Mouse (Mus musculus) liver, adult 2 months (tissue): ENCODE measurements around the gene Fgfr2. TPM values are rescaled to one million over a fixed set of nuclear protein-coding genes. Genes with fewer than 3 reads are reported as not detected.

Experiments
- DNase-seq: peaks from one replicate; pipeline ENCODE4 v3.0.0-alpha.2; 2011; ENCODE audit warnings: low read depth, low spot score; ENCODE audit errors: extremely low read depth
- H3K27ac ChIP-seq: fragments of 200-500 bp; replicated peaks from 2 replicates; pipeline ENCODE4 v1.5.1; 2012; ENCODE audit warnings: low read depth, mild to moderate bottlenecking, control low read depth, inconsistent platforms, low read length; ENCODE audit not compliant: insufficient read depth
- H3K27me3 ChIP-seq: fragments of 200-500 bp; 2 replicates; pipeline ENCODE4 v1.6.1; 2012; ENCODE audit warnings: mild to moderate bottlenecking, moderate library complexity, low read length, inconsistent platforms; ENCODE audit not compliant: control insufficient read depth, insufficient read depth
- H3K36me3 ChIP-seq: fragments of 200-500 bp; 2 replicates; pipeline ENCODE4 v1.6.1; 2012; ENCODE audit warnings: low read length, inconsistent platforms; ENCODE audit not compliant: control insufficient read depth, insufficient read depth
- H3K4me1 ChIP-seq: fragments of 200-500 bp; 2 replicates; pipeline ENCODE4 v1.6.1; 2011; ENCODE audit warnings: low read length; ENCODE audit not compliant: control insufficient read depth, insufficient read depth
- H3K4me3 ChIP-seq: fragments of 200-500 bp; 2 replicates; pipeline ENCODE4 v1.5.1; 2011; ENCODE audit warnings: low read depth, mild to moderate bottlenecking, control low read depth, low read length, moderate library complexity; ENCODE audit not compliant: insufficient read depth
- H3K79me2 ChIP-seq: fragments of 200-500 bp; 2 replicates; pipeline ENCODE4 v1.6.1; 2012; ENCODE audit warnings: inconsistent platforms, mild to moderate bottlenecking, low read length, moderate library complexity; ENCODE audit not compliant: control insufficient read depth, insufficient read depth
- H3K9ac ChIP-seq: fragments of 200-500 bp; 2 replicates; pipeline ENCODE4 v1.6.1; 2012; ENCODE audit warnings: low read depth, mild to moderate bottlenecking, control low read depth, inconsistent platforms, low read length
- CTCF ChIP-seq: fragments of 200-500 bp; IDR thresholded peaks from 2 replicates; pipeline ENCODE4 v1.5.1; 2011; ENCODE audit warnings: low read depth, low read length, control low read depth
- POLR2A ChIP-seq: fragments of 200-500 bp; IDR thresholded peaks from 2 replicates; pipeline ENCODE4 v1.6.1; 2011; ENCODE audit warnings: low read length, control low read depth; ENCODE audit not compliant: insufficient read depth; ENCODE audit errors: extremely low read depth
- WGBS: fragments of 180-500 bp; shearing (Covaris S2); methylation state at CpG from one replicate; pipeline ENCODE4 v1.1.7; 2018; 5-methylcytosine and 5-hydroxymethylcytosine counted together
- polyA plus RNA-seq: library from polyadenylated mRNA; depleted of rRNA; stranded (reverse); fragments of >200 nt; gene quantifications from 2 replicates; pipeline ENCODE4 v1.2.3, GENCODE M21; 2012
- total RNA-seq: library from RNA; depleted of rRNA; stranded (reverse); fragments of >200 nt; gene quantifications from 2 replicates; pipeline ENCODE4 v1.2.3, GENCODE M21; 2014

Gene Fgfr2
- total and polyA plus RNA-seq, 2 experiments, result 16.7 to 35.2 TPM

GRCm38 (mm10) chr7:131585551-131585950 is 1537.6 kb downstream of the Fgfr2 start:
- 90% methylated on average over 5 of the region's 5 CpGs for WGBS
- no peak overlapping the region for H3K9ac ChIP-seq
- no peak for DNase-seq
- H3K4me1 ChIP-seq, result no peaks in the 10 kb centered on the region
- H3K4me3 ChIP-seq, result no peak overlapping the region
- H3K79me2 ChIP-seq, result no peaks in the 10 kb centered on the region
- TF ChIP-seq CTCF, result no peak
- no peak for TF ChIP-seq POLR2A
- H3K27ac ChIP-seq, result no peak overlapping the region
- H3K36me3 ChIP-seq, result no peaks in the 10 kb centered on the region
- no peaks in the 10 kb centered on the region for H3K27me3 ChIP-seq

GRCm38 (mm10) chr7:131582178-131582577 is 1541.0 kb downstream of the Fgfr2 start:
- no peak overlapping the region for H3K4me3 ChIP-seq
- H3K79me2 ChIP-seq, result no peaks in the 10 kb centered on the region
- H3K9ac ChIP-seq, result no peak overlapping the region
- no peaks in the 10 kb centered on the region for H3K27me3 ChIP-seq
- no peaks in the 10 kb centered on the region for H3K36me3 ChIP-seq
- WGBS, result 73% methylated on average over 9 of the region's 9 CpGs
- no peak for TF ChIP-seq POLR2A
- no peak overlapping the region for H3K27ac ChIP-seq
- no peak for DNase-seq
- H3K4me1 ChIP-seq, result no peaks in the 10 kb centered on the region

GRCm38 (mm10) chr7:131575246-131575645 is 1547.9 kb downstream of the Fgfr2 start:
- no peaks in the 10 kb centered on the region for H3K79me2 ChIP-seq
- no peaks in the 10 kb centered on the region for H3K27me3 ChIP-seq
- 80% methylated on average over 6 of the region's 6 CpGs for WGBS
- H3K4me1 ChIP-seq, result no peaks in the 10 kb centered on the region
- no peak overlapping the region for H3K9ac ChIP-seq
- no peak overlapping the region for H3K27ac ChIP-seq
- H3K36me3 ChIP-seq, result peaks cover 15% of the 10 kb centered on the region
- H3K4me3 ChIP-seq, result no peak overlapping the region
- TF ChIP-seq CTCF, result no peak
- TF ChIP-seq POLR2A, result no peak
- no peak for DNase-seq

GRCm38 (mm10) chr7:131560697-131561042 is 1562.5 kb downstream of the Fgfr2 start:
- H3K4me3 ChIP-seq, result peak overlapping the region; percentile 90
- WGBS, result under 1% methylated on average over 14 of the region's 14 CpGs

GRCm38 (mm10) chr7:131559986-131560696 is 1563.0 kb downstream of the Fgfr2 start, which contains the start of gene Bub3:
Bub3 (plus strand) TSS chr7:131560222.
- Histone ChIP-seq H3K36me3 (peaks cover 26% of the 10 kb centered on the region), H3K4me1 (peaks cover 10% of the 10 kb centered on the region), H3K9ac (peak within 1 kb of the TSS; percentile 87), H3K27ac (peak within 1 kb of the TSS; percentile 78), H3K4me3 (peak within 1 kb of the TSS; percentile 90), H3K27me3 (peaks cover 14% of the 10 kb centered on the region), H3K79me2 (no peaks in the 10 kb centered on the region)
- under 1% methylated on average over 47 of the region's 51 CpGs for WGBS
- peak; percentile 96 for DNase-seq
- TF ChIP-seq POLR2A, result peak; percentile 87
- TF ChIP-seq CTCF, result no peak

More at GRCm38 (mm10) chr7:131560697-131561042, 1562.5 kb downstream of the Fgfr2 start:
- H3K36me3 ChIP-seq, result peaks cover 27% of the 10 kb centered on the region
- H3K9ac ChIP-seq, result peak overlapping the region; percentile 87
- DNase-seq, result no peak
- no peak for TF ChIP-seq POLR2A
- H3K79me2 ChIP-seq, result no peaks in the 10 kb centered on the region
- H3K27me3 ChIP-seq, result peaks cover 8% of the 10 kb centered on the region
- peaks cover 8% of the 10 kb centered on the region for H3K4me1 ChIP-seq
- H3K27ac ChIP-seq, result peak overlapping the region; percentile 78

- Histone ChIP-seq H3K79me2 (no peaks in the 10 kb centered on the region), H3K27me3 (peaks cover 26% of the 10 kb centered on the region), H3K27ac (no peak overlapping the region), H3K9ac (no peak overlapping the region), H3K4me1 (peaks cover 10% of the 10 kb centered on the region), H3K4me3 (no peak overlapping the region), H3K36me3 (peaks cover 5% of the 10 kb centered on the region)
- TF ChIP-seq POLR2A (no peak), CTCF (no peak)
- no peak for DNase-seq
- WGBS, result 59% methylated on average over 2 of the region's 2 CpGs
Observed at GRCm38 (mm10) chr7:131557751-131558150, 1565.4 kb downstream of the Fgfr2 start.
